Comparison of ENCODE assay signal across 10 mouse cellular contexts in the genomic region with DNA sequence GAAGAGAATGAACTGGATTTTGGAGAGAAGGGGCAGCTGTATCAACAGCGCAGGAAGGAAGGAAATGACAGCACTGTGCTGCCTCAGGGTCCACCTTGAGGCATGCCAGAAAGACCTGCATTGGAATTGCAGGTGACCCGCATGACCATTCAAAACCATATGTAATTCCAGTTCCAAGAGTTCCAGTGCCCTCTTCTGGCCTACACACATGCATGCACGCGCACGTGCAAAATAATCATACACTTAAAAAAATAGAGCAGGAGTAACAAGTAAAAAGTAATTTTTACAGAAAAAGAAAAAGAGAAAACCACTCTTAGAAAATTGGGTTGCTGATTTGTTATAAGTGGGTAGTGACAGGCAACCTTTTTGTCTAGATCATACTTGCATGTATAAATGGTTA. TPM values are rescaled to one million over a fixed set of nuclear protein-coding genes. Genes with fewer than 3 reads are reported as not detected.
A peak's percentile ranks its signal among the peaks of the same experiment; 100 is the strongest.
DNase-seq lines count a peak whose midpoint lies in the region; ATAC-seq and TF ChIP-seq lines count a peak whose summit lies in the region.
"Had no signal": no experiment of that assay in that cellular context is flagged by ENCODE, and none has a peak within 500 bp of the region (broad histone marks: within the 10 kb centered on the region; RNA-seq: fewer than 3 reads in every experiment).

No protein-coding gene starts in this region.

- TF ChIP-seq CTCF in kidney, adult 2 months (conservative IDR thresholded peaks at IDR 0.05; ENCODE audit: insufficient read depth, insufficient read length, low read depth, low read length): peak; percentile 55
- peak; percentile 42 for TF ChIP-seq CTCF in E14TG2a.4 (conservative IDR thresholded peaks at IDR 0.05; ENCODE audit: low read length)
- peak; percentile 38; the same call in 1 of the 2 replicates for TF ChIP-seq CTCF in bone marrow, adult 2 months (IDR thresholded peaks at IDR 0.05; ENCODE audit: control insufficient read depth, insufficient read depth, low read length)

- H3K4me1 ChIP-seq in kidney, adult 2 months (ENCODE audit: control insufficient read depth, insufficient read depth, low read length): no peaks in the 10 kb centered on the region
- peaks cover 6% of the 10 kb centered on the region; the same call in 1 of the 2 replicates for H3K4me1 ChIP-seq in E14TG2a.4 (replicated peaks; ENCODE audit: low read depth, low read length)
- H3K4me1 ChIP-seq in bone marrow, adult 2 months (ENCODE audit: control insufficient read depth, insufficient read depth, low read length): no peaks in the 10 kb centered on the region
- no peaks in the 10 kb centered on the region for H3K4me1 ChIP-seq in forebrain, embryonic 14.5 days (ENCODE audit: control insufficient read depth, insufficient read depth, low read length)
- H3K4me1 ChIP-seq in forebrain, embryonic 15.5 days: no peaks in the 10 kb centered on the region
- H3K4me1 ChIP-seq: lung, embryonic 15.5 days had no signal

- H3K27me3 ChIP-seq in kidney, adult 2 months (replicated peaks; ENCODE audit: control insufficient read depth, insufficient read depth, low read length): no peaks in the 10 kb centered on the region
- no peaks in the 10 kb centered on the region for H3K27me3 ChIP-seq in E14TG2a.4 (ENCODE audit: insufficient read depth, low read length)
- H3K27me3 ChIP-seq in forebrain, embryonic 14.5 days (replicated peaks; ENCODE audit: control insufficient read depth, insufficient read depth, low read length): no peaks in the 10 kb centered on the region
- no peaks in the 10 kb centered on the region for H3K27me3 ChIP-seq in forebrain, embryonic 15.5 days
- H3K27me3 ChIP-seq: lung, embryonic 15.5 days had no signal

- peaks cover 1% of the 10 kb centered on the region; the same call in 1 of the 2 replicates for H3K36me3 ChIP-seq in kidney, adult 2 months (ENCODE audit: control insufficient read depth, insufficient read depth, low read length)
- peaks cover 29% of the 10 kb centered on the region for H3K36me3 ChIP-seq in E14TG2a.4 (ENCODE audit: insufficient read depth, low read length)
- H3K36me3 ChIP-seq in forebrain, embryonic 14.5 days (ENCODE audit: control insufficient read depth, insufficient read depth, low read length): peaks cover 52% of the 10 kb centered on the region
- peaks cover 68% of the 10 kb centered on the region for H3K36me3 ChIP-seq in forebrain, embryonic 15.5 days

- no peak overlapping the region for H3K4me2 ChIP-seq in forebrain, embryonic 14.5 days (ENCODE audit: low read length)
- H3K4me2 ChIP-seq in forebrain, embryonic 15.5 days (replicated peaks): no peak overlapping the region
- H3K4me2 ChIP-seq: lung, embryonic 15.5 days had no signal

- peak; percentile 75 for ATAC-seq in megakaryocyte progenitor cell, adult 5-6 weeks (replicated peaks; ENCODE audit: poor library complexity)
- no peak for ATAC-seq in forebrain, embryonic 14.5 days
- ATAC-seq in forebrain, embryonic 15.5 days (replicated peaks): no peak
- ATAC-seq: inflammation-experienced regulatory T-cells, adult 6 months had no signal

- WGBS in kidney, adult 2 months: 81% methylated on average over 5 of the region's 5 CpGs
- WGBS in bone marrow, adult 2 months: 87% methylated on average over 5 of the region's 5 CpGs
- WGBS in forebrain, embryonic 14.5 days: 89% methylated on average over 5 of the region's 5 CpGs
- WGBS in forebrain, embryonic 15.5 days: 93% methylated on average over 5 of the region's 5 CpGs

- H3K9ac ChIP-seq in forebrain, embryonic 14.5 days (ENCODE audit: low read length): no peak overlapping the region
- no peak overlapping the region for H3K9ac ChIP-seq in forebrain, embryonic 15.5 days (replicated peaks)
- H3K9ac ChIP-seq: lung, embryonic 15.5 days had no signal

- H3K4me3 ChIP-seq in kidney, adult 2 months (ENCODE audit: insufficient read depth, low read depth, low read length): no peak overlapping the region
- no peak overlapping the region for H3K4me3 ChIP-seq in E14TG2a.4 (replicated peaks; ENCODE audit: low read length)
- no peak overlapping the region for H3K4me3 ChIP-seq in bone marrow, adult 2 months (replicated peaks; ENCODE audit: control insufficient read depth, low read depth, low read length)
- no peak overlapping the region for H3K4me3 ChIP-seq in forebrain, embryonic 14.5 days (ENCODE audit: low read depth, low read length)
- H3K4me3 ChIP-seq in forebrain, embryonic 15.5 days: no peak overlapping the region
- H3K4me3 ChIP-seq: lung, embryonic 15.5 days had no signal

- no peaks in the 10 kb centered on the region for H3K9me3 ChIP-seq in E14TG2a.4 (ENCODE audit: low read length)
- no peaks in the 10 kb centered on the region for H3K9me3 ChIP-seq in forebrain, embryonic 14.5 days (replicated peaks; ENCODE audit: control insufficient read depth, low read length)
- no peaks in the 10 kb centered on the region for H3K9me3 ChIP-seq in forebrain, embryonic 15.5 days
- H3K9me3 ChIP-seq: lung, embryonic 15.5 days had no signal

- TF ChIP-seq POLR2A in kidney, adult 2 months (IDR thresholded peaks at IDR 0.05; ENCODE audit: low read depth, low read length): no peak
- TF ChIP-seq POLR2A in bone marrow, adult 2 months (IDR thresholded peaks at IDR 0.05; ENCODE audit: borderline replicate concordance, control insufficient read depth, low read depth, low read length): no peak

- peak; percentile 18 for DNase-seq in kidney, adult 2 months
- DNase-seq in kidney, adult 8-10 months: no peak
- DNase-seq in forebrain, embryonic 14.5 days (ENCODE audit: low spot score): no peak
- DNase-seq in spleen, postnatal 4 days (ENCODE audit: low spot score in 2 of 2): no peak

- H3K27ac ChIP-seq in kidney, adult 2 months (ENCODE audit: insufficient read depth, low read depth, low read length): no peak overlapping the region
- H3K27ac ChIP-seq in bone marrow, adult 2 months (ENCODE audit: control insufficient read depth, insufficient read depth, low read depth, low read length, poor library complexity): no peak overlapping the region
- H3K27ac ChIP-seq in forebrain, embryonic 14.5 days (ENCODE audit: low read depth, low read length): no peak overlapping the region
- no peak overlapping the region for H3K27ac ChIP-seq in forebrain, embryonic 15.5 days (replicated peaks)
- H3K27ac ChIP-seq: lung, embryonic 15.5 days had no signal

RNA-seq across cellular contexts. Expression of a gene that starts 7.4 kb away (rescaled TPM):
- polyA plus RNA-seq in kidney, adult 2 months (2012; rRNA removed): 23.2 and 23.5 TPM in 2 replicates
- 26.9 and 42.5 TPM in 2 replicates for polyA plus RNA-seq in bone marrow, adult 2 months (2011; ENCODE audit: insufficient read depth, insufficient read length, low replicate concordance, missing spikeins)
- total RNA-seq in megakaryocyte progenitor cell, adult 5-6 weeks (2015): 29.1 and 34.6 TPM in 2 replicates
- total RNA-seq in megakaryocyte progenitor cell, adult 5-6 weeks (2017): 43.9 and 57.1 TPM in 2 replicates
- polyA plus RNA-seq in forebrain, embryonic 14.5 days (2014; fragmentation: Nextera tagmentation; extraction: Ambion mirVana): 82.1 and 82.9 TPM in 2 replicates
- 85.2 and 86.9 TPM in 2 replicates for polyA plus RNA-seq in forebrain, embryonic 15.5 days (2015; fragmentation: Nextera tagmentation; extraction: Ambion mirVana)

RNA-seq across cellular contexts. Expression of a gene that starts 33.1 kb away (rescaled TPM):
- polyA plus RNA-seq in kidney, adult 2 months (2012; rRNA removed): 0.49 and 0.74 TPM in 2 replicates
- 1.5 and 3.3 TPM in 2 replicates for polyA plus RNA-seq in bone marrow, adult 2 months (2011; ENCODE audit: insufficient read depth, insufficient read length, low replicate concordance, missing spikeins)
- 4.3 and 6.7 TPM in 2 replicates for total RNA-seq in megakaryocyte progenitor cell, adult 5-6 weeks (2015)
- total RNA-seq in megakaryocyte progenitor cell, adult 5-6 weeks (2017): 7.3 and 11.1 TPM in 2 replicates
- polyA plus RNA-seq in forebrain, embryonic 14.5 days (2014; fragmentation: Nextera tagmentation; extraction: Ambion mirVana): 15.1 and 16.9 TPM in 2 replicates
- 17.3 and 17.9 TPM in 2 replicates for polyA plus RNA-seq in forebrain, embryonic 15.5 days (2015; fragmentation: Nextera tagmentation; extraction: Ambion mirVana)

RNA-seq across cellular contexts. Expression of a gene that starts 33.5 kb away (rescaled TPM):
- 7.8 and 8.6 TPM in 2 replicates for polyA plus RNA-seq in kidney, adult 2 months (2012; rRNA removed)
- polyA plus RNA-seq in bone marrow, adult 2 months (2011; ENCODE audit: insufficient read depth, insufficient read length, low replicate concordance, missing spikeins): 4.9 and 11.2 TPM in 2 replicates
- 11.9 and 13.7 TPM in 2 replicates for total RNA-seq in megakaryocyte progenitor cell, adult 5-6 weeks (2015)
- 21.4 and 22.6 TPM in 2 replicates for total RNA-seq in megakaryocyte progenitor cell, adult 5-6 weeks (2017)
- polyA plus RNA-seq in forebrain, embryonic 14.5 days (2014; fragmentation: Nextera tagmentation; extraction: Ambion mirVana): 20.0 and 29.1 TPM in 2 replicates
- polyA plus RNA-seq in forebrain, embryonic 15.5 days (2015; fragmentation: Nextera tagmentation; extraction: Ambion mirVana): 21.6 and 21.7 TPM in 2 replicates

RNA-seq across cellular contexts. Expression of a gene that starts 35.0 kb away (rescaled TPM):
- polyA plus RNA-seq in kidney, adult 2 months (2012; rRNA removed): 50.6 and 65.8 TPM in 2 replicates
- 30.6 and 70.2 TPM in 2 replicates for polyA plus RNA-seq in bone marrow, adult 2 months (2011; ENCODE audit: insufficient read depth, insufficient read length, low replicate concordance, missing spikeins)
- total RNA-seq in megakaryocyte progenitor cell, adult 5-6 weeks (2015): 12.0 and 12.7 TPM in 2 replicates
- 17.3 and 19.8 TPM in 2 replicates for total RNA-seq in megakaryocyte progenitor cell, adult 5-6 weeks (2017)
- polyA plus RNA-seq in forebrain, embryonic 14.5 days (2014; fragmentation: Nextera tagmentation; extraction: Ambion mirVana): 46.5 TPM in 2 replicates
- polyA plus RNA-seq in forebrain, embryonic 15.5 days (2015; fragmentation: Nextera tagmentation; extraction: Ambion mirVana): 66.3 and 67.9 TPM in 2 replicates

RNA-seq across cellular contexts. Expression of a gene that starts 43.2 kb away (rescaled TPM):
- polyA plus RNA-seq in kidney, adult 2 months (2012; rRNA removed): 1.8 and 2.9 TPM in 2 replicates
- polyA plus RNA-seq in bone marrow, adult 2 months (2011; ENCODE audit: insufficient read depth, insufficient read length, low replicate concordance, missing spikeins): not detected in 2 replicates
- total RNA-seq in megakaryocyte progenitor cell, adult 5-6 weeks (2015): not detected in 2 replicates
- 0.17 TPM in 1 of 2 replicates, not detected in the other for total RNA-seq in megakaryocyte progenitor cell, adult 5-6 weeks (2017)
- polyA plus RNA-seq in forebrain, embryonic 14.5 days (2014; fragmentation: Nextera tagmentation; extraction: Ambion mirVana): 0.69 and 1.1 TPM in 2 replicates
- polyA plus RNA-seq in forebrain, embryonic 15.5 days (2015; fragmentation: Nextera tagmentation; extraction: Ambion mirVana): 2.6 and 2.8 TPM in 2 replicates
